Mouse (Mus musculus) layer of hippocampus, postnatal 25 days (tissue): ENCODE results near the gene Spats1. TPM values are rescaled to one million over a fixed set of nuclear protein-coding genes. Genes with fewer than 3 reads are reported as not detected.

ENCODE experiments used
- DNase-seq, 2 experiments: peaks; one replicate each; pipeline ENCODE4 v3.0.0; 2022; ENCODE audit warnings: mixed read lengths in 2 of 2, low spot score in 1 of 2; ENCODE audit errors: extremely low spot score in 1 of 2
- total RNA-seq, 2 experiments: library from RNA; stranded (reverse); gene quantifications; 2 replicates each; pipeline ENCODE4 v1.2.3; 2021

Spats1 gene
- 1 to 10 TPM; 4.3 to 5.5 TPM for total RNA-seq

DNA sequence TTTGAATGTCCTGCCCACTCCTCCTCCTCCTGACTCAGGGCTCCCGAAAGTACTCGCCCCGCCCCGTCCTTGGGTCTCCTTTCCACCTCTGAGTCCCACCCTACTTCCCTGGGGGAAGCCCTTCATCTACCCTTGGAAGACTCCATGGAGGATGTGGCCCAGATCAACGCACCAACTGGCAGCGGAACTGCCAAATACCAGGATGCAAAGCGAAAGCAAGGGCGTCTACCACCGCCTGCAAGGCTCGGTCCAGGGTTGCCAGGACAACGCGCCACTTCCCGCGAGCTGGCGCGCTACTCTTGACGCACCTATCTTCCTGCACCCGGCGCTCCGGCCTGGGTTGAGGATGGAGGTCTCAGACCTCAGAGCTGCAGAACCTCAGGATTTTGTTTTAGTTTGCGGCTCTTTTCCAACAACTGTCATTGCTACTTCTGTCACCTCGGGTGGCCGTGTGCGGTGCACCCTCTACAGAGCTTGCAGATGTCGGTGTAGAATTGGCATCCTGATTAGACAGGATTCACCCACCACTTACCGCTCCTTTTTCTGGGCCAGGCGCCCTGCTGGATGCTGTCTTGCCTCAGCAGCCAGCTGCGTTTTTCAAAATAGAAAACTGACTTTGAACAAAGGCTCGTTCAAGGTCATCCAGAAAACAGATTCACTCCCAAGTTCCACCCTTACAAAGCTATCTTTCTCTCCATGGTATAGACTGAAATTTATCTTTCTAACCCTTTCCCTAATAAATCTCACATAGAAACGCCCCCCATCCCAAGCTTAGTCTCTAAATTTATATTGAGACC is at the start of gene Spats1:
Gene Spats1, minus strand, starts transcription at position 747 of the 797 bp plus-strand sequence.
- DNase-seq: peak; percentile 70 to 75

DNA sequence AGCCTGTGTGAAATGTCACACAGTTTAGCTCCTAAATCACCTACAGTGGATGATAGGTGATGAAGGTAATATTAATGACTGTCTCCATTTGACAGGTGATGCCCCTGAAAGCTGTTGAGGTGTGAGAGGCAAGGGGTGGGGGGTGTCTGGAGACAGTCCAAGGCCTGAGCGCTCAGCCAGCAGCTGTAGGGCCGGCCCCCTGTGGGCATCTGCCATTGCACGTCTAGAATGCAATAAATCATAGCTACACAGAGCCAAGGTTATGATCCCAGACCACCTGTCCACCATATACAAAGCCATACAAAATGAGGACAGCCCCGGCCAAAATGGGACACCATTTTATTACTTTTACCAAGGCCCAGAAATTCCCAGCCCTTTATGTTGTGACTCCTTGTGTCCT is 49.7 kb upstream of the Spats1 start:
- DNase-seq: no peak

DNA sequence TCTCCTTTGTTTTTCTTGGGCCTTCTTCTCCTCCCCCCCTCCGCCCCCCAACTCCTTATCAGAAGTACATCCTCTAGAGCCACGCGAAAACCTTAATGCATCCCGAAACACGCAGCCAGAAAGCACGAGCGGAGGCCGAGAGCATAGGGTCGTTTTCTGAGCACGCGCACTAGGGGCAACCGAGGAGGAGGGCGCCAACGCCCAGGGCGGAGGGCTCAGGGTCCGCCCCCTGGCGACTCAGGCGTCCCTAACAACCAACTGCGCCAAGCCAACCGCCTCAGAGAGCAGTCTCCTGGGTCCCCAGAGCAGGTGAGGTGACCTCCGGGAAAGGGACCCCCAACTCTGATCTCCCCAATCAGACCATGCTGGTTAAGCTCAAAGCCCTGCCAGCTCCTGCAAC is 48.0 kb upstream of the Spats1 start, which contains the start of gene Tcte1:
Gene Tcte1, plus strand, starts transcription at position 172 of the 400 bp plus-strand sequence.
- DNase-seq: no peak

DNA sequence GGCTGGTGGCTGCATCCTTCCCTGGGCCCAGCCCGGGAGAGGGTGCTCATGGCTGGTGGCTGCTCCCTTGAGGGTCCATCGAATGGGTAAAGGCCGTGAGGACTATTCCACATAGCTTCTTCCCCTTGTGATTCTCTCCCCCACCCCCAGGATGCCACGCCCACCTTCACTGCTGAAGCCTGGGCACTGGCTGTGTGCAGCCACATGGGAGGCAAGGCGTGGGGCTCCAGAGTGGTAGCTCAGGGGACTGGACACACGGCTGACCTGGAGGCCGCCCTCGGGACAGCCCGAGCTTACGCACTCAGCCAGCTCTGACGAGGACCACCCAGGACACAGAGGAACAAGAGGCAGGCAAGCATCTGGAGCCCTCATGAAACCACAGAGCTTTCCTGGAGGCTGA is 44.9 kb upstream of the Spats1 start:
- DNase-seq: no peak

DNA sequence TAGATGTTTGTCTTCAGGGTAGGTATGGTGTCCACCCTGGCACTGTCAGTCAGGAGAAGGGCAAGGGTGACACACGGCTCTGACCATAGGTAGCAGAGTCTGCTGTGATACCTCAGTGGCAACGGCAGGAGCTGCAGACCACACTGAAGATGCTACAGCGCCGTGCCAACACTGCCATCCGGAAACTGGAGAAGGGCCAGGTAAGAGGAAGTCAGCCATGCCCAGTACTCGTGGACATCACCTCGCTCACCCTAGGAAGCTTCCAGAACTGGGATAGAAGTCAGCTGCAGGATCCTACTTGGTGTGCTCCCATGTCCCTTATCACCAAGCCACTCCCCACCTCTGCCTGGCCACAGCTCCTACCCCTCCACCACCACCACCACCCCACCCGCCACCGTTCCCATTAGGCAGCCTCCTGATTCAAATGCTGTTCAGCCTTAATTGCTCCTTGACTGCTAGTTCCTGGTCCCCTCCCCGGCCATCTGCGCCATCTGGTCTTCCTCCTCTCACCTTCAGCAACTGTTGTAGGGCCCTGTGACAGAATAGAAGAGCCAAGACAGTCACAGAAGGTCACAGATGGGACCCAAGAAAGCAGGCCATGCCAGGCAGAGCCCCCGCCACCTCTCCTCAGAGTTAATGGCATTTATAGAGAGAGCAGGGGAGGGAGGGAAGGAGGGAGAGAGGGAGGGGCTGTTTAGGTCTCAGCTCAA is 43.7 kb upstream of the Spats1 start:
- no peak for DNase-seq

DNA sequence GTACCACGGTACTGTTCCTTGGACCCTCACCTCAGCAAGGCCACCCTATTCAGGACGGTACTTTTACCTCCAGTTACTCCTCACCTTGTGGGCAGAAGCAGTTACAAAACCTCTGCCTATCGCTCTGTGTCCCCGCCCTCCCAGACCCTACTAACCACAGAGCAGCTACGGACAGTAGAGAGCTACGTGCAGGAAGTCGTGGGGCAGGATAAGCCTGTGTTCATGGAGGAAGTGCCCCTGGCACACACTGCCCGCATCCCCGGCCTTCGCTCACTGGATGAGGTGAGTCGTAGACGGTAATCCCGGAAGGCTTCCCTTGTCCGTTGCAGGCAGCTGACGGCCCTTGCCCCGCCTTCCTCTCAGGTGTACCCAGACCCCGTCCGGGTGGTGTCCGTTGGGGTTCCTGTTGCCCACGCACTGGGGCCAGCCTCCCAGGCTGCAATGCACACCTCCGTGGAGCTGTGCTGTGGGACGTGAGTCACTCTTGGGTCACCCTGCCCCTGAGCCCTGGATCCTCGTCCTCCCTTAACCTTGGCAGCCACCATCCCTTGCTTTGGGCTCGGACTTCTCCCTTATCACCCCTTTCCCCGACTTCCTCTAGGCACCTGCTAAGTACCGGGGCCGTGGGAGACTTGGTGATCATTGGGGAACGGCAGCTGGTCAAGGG is 42.5 kb upstream of the Spats1 start:
- no peak for DNase-seq

DNA sequence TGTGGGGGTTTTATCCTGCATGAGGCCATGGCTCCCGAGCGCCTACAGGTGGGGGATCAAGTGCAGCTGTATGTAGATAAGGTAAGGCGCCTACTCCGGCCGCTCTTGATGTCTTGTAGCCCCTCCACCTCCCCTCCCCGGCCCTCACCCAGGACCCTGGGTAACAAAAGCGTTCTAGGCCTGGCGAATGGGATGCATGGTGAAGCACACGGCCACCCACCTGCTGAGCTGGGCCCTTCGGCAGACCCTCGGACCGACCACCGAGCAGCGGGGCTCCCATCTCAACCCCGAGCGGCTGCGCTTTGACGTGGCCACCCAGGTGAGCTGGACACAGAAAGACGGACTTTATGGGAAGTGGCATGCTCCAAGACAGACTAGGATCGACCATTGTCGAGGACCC is 41.9 kb upstream of the Spats1 start:
- no peak for DNase-seq

DNA sequence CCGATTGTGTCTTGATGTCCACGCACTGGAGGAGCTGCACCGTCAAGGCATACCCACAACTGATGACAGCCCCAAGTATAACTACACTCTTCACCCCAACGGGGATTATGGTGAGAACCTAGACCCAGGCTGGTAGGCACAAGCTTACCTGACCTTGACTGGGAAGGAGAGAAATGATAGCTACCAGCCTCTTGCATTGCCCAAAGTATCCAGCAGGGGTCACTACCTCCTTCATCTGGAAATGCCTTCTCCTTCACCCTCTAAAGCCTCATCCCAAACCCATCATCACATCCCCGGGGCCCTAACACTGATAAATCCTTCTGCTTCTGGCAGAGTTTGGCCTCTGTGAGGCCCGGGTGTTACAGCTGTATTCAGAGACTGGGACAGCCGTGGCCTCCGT is 41.3 kb upstream of the Spats1 start:
- DNase-seq: peak; percentile 83 to 97

DNA sequence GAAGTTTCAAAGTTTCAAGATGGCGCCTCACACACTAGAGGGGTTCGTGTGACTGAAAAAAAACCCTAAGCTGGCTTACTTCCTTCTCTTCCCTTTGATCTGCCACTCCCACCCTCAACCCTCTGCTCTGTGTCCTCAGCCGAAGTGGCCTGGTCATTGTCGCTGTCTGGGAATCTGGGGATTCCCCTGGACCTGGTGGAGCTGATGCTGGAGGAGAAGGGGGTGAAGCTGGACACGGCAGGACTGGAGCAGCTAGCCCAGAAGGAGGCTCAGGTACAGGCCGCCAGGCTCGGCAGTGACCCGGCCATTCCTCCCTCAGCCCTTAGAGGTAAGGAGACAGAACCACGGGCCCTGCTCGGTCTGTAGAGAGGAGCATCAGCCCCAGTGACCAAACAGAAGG is 40.6 kb upstream of the Spats1 start:
- no peak for DNase-seq

DNA sequence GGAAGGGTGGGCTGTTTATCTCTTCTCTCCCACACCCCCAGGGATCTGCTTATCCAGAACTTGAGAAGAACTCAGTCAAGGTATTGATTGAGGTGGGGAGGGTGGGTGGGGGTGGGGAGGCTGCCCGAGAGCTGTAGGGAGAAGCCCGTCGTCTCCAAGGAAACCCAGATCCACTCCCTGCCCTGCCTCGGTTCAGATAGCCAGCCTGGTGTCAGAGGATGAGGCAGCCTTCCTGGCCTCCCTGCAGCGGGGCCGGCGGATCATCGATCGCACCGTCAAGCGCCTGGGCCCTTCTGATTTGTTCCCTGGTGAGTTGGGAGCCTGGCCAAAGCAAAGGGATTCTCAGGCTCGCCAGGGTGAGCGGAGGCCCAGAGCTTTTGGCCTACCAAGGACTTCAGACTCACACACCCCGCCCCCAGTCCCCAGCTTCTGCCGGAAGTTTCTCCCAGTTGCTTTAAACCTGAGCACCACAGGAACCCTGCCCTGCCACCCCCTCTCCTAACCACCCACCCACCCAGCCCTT is 40.0 kb upstream of the Spats1 start:
- no peak for DNase-seq

DNA sequence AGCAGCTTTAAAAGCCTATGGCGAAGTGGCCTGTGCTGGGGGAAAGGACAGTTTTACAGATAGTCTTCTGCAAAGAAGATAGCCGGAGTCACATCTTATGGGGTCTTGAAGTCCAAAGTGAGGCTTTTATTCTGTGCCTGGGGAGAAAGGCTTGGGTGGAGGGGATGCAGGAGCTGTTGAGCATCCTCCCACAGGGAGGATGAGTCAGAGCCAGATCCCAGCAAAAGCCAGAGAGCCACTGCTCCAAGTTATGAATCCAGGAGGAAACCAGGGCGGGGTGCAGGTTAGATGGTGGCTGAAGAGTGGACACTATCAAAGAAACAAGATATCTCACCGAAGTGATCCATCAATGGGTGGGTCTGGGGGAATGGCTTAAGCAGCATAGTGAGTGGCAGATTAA is 36.5 kb upstream of the Spats1 start:
- DNase-seq: no peak

DNA sequence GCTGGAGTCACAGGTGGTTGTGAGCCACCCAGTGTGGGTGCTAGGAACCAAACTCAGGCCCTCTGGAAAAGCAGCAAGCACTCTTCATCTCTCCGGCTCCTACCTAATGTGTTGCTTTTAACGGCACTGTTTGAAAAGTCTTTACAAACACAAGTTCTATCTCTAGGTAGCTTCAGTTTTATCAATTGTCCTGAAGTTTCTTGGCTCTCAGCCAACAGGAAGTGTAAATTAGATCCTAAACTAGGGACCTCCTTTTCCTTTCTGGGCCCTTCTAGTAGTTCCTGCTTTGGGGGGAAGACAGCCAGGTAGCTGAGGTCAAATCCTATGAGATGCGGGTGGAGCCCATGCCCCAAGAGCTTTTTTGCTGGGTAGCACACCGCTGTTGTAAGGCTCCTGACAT is 35.7 kb upstream of the Spats1 start:
- no peak for DNase-seq

DNA sequence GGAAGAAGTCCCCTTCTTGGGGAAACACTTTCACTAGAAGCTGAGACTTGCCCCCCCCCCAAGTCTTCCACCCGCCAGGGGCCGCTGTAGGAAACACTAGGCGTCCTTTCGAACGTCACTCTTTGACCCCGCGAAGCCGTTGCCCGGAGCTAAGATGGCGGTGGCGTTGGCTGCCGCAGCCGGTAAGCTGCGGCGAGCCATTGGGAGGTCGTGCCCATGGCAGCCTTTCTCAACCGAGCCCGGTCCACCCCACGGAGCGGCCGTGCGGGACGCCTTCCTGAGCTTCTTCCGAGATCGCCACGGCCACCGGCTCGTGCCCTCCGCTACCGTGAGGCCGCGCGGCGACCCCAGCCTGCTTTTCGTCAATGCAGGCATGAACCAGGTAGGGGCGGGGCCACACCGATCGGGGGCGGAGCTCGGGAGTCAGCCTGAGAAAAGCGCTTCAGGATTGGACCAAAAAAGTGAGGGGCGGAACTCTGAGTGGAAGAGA is 31.5 kb upstream of the Spats1 start, which contains the start of gene Aars2:
Gene Aars2, plus strand, starts transcription at position 142 of the 490 bp plus-strand sequence.
- peak; percentile 90 to 94 for DNase-seq

DNA sequence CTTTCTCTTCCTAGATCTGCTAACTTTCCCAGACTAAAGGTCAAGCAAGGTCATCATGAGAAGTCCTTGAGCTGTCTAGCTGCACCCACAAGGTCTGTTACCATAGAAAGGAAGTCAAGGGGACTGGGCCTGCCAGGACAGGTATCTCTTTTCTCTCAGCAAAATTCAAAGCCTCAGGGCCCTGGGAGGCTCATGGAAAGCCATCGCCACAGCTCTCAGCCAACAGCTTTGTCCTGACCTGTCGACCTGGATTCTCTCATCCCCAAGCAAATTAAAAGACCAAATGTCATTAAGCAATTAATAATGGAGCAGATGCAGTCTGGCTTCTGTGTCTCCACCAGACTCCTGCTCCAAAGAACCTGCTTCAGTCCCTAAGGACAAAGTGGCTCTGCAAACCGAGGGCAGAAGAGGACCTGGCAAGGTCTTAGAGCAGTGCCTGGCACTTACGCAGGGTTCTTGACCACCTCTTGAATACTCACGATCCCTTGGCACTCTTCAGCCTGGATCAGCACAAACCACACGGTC is 30.8 kb upstream of the Spats1 start:
- DNase-seq: no peak

DNA sequence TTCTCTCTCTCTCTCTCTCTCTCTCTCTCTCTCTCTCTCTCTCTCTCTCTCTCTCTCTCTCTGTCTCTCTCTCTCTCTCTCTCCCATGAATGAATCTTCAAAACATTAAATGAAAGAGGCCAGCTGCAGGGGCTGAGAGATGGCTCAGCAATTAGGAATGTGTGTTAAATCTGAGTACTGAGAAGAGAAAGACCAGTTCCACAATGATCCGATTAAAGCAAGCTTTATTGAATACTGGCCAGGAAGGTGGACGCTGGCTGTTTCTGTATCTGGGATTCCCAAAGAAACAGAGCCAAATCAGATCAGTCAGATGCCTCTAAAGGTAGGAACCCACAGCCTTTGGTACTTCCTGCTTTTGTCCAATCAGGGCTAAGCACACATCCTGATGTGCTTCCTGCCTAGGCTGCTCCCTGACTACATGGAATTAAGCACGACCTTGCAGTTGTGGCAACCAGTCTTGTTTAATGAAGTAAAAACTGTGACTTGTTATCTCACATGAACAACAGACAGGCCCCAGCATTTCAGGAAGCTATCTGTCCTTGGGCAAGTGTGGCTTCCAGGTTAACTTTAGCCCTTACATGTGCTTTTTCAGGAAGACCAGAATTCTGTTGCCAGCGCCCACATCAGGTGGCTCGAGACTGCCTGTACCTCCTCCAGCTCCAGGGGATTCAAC is 28.2 kb upstream of the Spats1 start:
- DNase-seq: no peak

DNA sequence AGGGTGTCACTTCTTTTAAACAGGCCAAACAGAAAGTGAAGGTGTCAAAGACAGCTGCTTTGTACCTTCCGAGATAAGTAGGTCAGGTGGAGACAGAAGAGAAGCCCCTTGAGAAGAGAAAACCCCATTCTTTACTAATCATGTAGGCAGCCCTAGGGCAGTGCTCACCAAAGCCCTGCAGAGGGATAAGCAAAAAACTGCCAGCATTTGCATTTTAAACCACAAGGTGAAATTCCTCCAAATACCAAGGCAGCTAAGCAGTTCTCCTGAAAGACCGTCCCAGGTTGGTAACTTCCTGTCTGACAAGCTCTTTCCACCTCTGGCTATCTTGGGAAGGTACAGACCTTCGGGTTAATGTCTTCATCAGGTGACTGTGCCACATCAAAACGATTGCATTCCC is 27.1 kb upstream of the Spats1 start:
- DNase-seq: no peak

DNA sequence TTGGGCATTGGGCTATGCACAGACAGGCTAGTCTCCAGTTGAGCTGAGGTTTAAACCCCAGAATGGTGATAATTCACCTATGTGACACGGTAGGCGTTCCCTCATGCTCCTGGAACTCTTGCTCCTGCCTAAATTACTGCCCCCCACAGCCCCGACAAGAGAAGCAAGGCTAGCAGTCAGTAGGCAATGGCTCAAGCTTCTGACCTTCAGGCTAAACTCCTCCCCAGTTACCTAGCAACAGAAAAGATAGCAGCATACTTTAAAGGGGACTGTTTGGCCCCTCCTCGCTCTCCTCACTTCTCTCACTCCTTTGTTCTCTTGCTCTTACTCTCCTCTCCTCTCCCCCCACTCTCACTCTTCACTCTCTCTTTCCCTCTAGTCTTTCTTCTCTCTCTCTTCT is 25.8 kb upstream of the Spats1 start:
- no peak for DNase-seq

DNA sequence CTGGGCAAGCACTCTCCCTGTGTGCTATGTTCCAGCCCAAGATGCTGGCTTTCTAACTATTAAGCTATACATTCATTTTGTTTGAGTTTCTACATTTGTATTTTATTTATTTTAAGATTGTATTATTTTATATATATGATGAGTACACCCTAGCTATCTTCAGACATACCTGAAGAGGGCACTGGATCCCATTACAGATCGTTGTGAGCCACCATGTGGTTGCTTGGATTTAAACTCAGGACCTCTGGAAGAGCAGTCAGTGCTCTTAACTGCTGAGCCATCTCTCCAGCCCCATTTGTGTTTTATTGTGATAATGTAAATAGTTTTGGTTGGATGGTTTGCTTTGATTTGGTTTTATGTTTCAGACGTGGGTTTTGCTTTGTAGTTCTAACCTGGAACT is 24.3 kb upstream of the Spats1 start:
- no peak for DNase-seq

DNA sequence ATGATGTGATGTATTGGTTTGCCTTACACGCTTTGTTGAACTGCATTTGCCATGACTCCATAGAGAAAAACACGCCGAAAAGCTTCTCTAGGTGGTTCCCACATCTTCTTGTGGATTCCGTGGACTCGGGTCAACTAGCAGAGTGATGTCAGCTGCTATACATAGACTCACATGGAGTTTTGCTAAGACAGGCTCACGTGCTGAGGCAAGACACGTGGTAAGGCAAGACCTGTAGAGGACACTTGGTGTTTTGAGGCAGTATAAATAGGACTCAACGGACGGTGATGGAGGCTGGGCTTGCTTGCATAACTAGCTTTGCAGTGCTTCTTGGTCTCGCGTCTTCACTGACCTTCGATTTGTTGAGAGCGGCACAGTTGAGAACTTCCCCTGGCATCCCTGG is 23.2 kb upstream of the Spats1 start:
- no peak for DNase-seq

DNA sequence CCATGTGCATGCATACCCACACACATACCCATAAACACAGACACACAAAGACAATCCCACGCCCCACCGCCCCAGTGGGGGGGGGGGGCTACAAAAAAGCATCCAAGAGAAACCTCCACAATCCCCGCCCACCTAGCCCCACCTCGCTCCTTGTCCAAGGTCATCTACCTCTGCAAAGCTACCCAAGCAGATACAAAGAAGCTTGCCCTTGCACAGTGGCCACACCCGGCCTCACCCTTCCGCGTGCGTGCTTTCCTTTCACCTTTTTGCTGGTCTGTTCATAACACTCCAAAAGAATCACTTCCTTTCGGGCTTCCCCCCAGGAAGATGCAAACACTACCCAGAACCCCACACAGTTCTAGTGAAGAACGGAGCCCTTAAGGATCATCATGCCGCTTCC is 20.2 kb upstream of the Spats1 start:
- DNase-seq: no peak
